Mouse (Mus musculus) hindbrain, embryonic 12.5 days (tissue): ENCODE results near the gene Gm11639. TPM values are rescaled to one million over a fixed set of nuclear protein-coding genes. Genes with fewer than 3 reads are reported as not detected.

Experiments used
- ATAC-seq: fragments of 200-750 bp; cut with Nextera tagmentation; 2 replicates; pipeline ENCODE4 v1.8.0; 2017; ENCODE audit warnings: moderate TSS enrichment; ENCODE audit not compliant: low FRiP score
- H3K27ac ChIP-seq: fragments of 300-500 bp; sonication (generic); 2 replicates; pipeline ENCODE4 v1.5.1; 2016; ENCODE audit warnings: mild to moderate bottlenecking
- H3K27me3 ChIP-seq: fragments of 300-500 bp; sonication (generic); 2 replicates; pipeline ENCODE4 v1.6.1; 2016; ENCODE audit warnings: mild to moderate bottlenecking
- H3K36me3 ChIP-seq: fragments of 300-500 bp; sonication (generic); 2 replicates; pipeline ENCODE4 v1.6.1; 2016; ENCODE audit warnings: mild to moderate bottlenecking
- H3K4me1 ChIP-seq: fragments of 300-500 bp; sonication (generic); 2 replicates; pipeline ENCODE4 v1.6.1; 2016
- H3K4me2 ChIP-seq: fragments of 300-500 bp; sonication (generic); replicated peaks from 2 replicates; pipeline ENCODE4 v1.6.1; 2016; ENCODE audit warnings: mild to moderate bottlenecking
- H3K4me3 ChIP-seq: fragments of 300-500 bp; sonication (generic); 2 replicates; pipeline ENCODE4 v1.5.1; 2016; ENCODE audit warnings: mild to moderate bottlenecking
- H3K9ac ChIP-seq: fragments of 300-500 bp; sonication (generic); 2 replicates; pipeline ENCODE4 v1.6.1; 2016; ENCODE audit warnings: mild to moderate bottlenecking, moderate library complexity
- H3K9me3 ChIP-seq: fragments of 300-500 bp; sonication (generic); replicated peaks from 2 replicates; pipeline ENCODE4 v1.6.1; 2016; ENCODE audit warnings: mild to moderate bottlenecking
- WGBS: fragments of 180-500 bp; shearing (Covaris S2); methylation state at CpG from one replicate; pipeline ENCODE4 v1.1.7; 2016; 5-methylcytosine and 5-hydroxymethylcytosine counted together
- polyA plus RNA-seq: library from polyadenylated mRNA; unstranded; fragments of >200 nt; fragmentation: Nextera tagmentation; extraction: Ambion mirVana; gene quantifications from 2 replicates; pipeline ENCODE4 v1.2.1, GENCODE M21; 2016

The Gm11639 gene
- polyA plus RNA-seq, 1 experiment from 2014 or later, result not detected

DNA sequence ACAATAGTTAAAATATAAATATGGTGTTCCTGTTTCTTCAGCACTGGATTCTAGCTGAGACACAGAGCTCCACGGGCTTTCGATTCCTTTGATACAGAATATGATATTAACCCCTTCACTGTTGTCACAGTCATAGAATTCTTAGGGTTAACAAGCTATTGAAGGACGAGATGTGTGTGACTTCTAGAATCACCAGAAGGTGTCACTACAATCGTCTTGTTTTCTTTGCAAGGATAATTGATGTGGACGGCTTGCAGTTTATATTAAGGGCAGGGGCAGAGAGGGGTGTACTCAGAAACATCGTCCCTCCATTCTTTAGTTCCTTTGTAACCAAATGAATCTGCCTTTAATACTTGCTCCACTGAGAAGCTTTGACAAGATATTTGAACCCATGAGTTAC is 80.3 kb downstream of the Gm11639 start:
- Histone ChIP-seq H3K4me3 (no peak overlapping the region), H3K4me2 (no peak overlapping the region), H3K9me3 (no peaks in the 10 kb centered on the region), H3K4me1 (no peaks in the 10 kb centered on the region), H3K36me3 (no peaks in the 10 kb centered on the region), H3K9ac (no peak overlapping the region), H3K27ac (no peak overlapping the region), H3K27me3 (no peaks in the 10 kb centered on the region)
- WGBS, result 38% methylated on average over 6 of the region's 6 CpGs
- ATAC-seq, result no peak

DNA sequence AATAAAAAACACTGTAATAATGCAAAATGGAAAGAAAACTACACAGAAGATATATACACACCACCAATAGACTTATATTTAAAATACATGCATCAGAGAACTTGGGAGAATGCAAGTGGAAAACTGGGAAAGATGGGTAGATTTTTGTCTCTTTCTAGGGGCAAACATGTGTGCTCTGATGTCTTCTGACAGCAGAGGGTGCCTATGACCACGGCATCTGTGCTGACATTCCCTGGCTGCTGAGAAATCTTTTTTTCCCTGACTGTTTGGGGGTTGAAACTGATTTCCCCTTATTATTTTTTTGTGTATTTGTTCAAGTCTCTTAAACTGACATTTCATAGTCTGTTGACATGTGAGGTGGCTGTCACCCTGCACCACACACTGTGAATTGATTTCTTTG is 81.6 kb downstream of the Gm11639 start:
- 56% methylated on average over 1 of the region's 1 CpGs for WGBS
- Histone ChIP-seq H3K27ac (no peak overlapping the region), H3K4me1 (no peaks in the 10 kb centered on the region), H3K36me3 (no peaks in the 10 kb centered on the region), H3K27me3 (no peaks in the 10 kb centered on the region), H3K4me3 (no peak overlapping the region), H3K9me3 (no peaks in the 10 kb centered on the region), H3K9ac (no peak overlapping the region), H3K4me2 (no peak overlapping the region)
- ATAC-seq, result no peak

DNA sequence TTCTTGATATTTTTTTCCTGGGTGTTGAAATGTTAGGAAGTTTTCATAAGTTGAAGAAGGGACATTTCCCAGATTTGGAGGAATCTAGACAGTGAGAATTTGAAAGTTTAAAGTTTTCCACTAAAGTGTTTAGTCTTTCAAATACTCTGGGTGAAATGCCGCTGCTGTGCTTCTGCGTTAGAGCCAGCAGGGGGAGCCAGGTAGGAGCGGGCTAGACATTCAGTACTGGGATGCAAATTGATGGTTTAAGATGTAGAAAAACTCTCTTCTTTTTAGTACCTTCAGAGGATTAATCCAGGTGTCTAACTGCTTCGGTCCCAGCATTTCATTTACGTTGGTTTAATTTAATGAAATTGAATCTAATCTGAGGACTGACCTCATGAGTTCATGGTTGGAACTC is 82.6 kb downstream of the Gm11639 start:
- ATAC-seq, result no peak
- no peaks in the 10 kb centered on the region for H3K27me3 ChIP-seq
- no peak overlapping the region for H3K27ac ChIP-seq
- no peak overlapping the region for H3K4me2 ChIP-seq
- H3K4me1 ChIP-seq, result no peaks in the 10 kb centered on the region
- H3K4me3 ChIP-seq, result no peak overlapping the region
- H3K9me3 ChIP-seq, result no peaks in the 10 kb centered on the region
- WGBS, result 13% methylated on average over 5 of the region's 5 CpGs
- no peak overlapping the region for H3K9ac ChIP-seq
- H3K36me3 ChIP-seq, result no peaks in the 10 kb centered on the region

DNA sequence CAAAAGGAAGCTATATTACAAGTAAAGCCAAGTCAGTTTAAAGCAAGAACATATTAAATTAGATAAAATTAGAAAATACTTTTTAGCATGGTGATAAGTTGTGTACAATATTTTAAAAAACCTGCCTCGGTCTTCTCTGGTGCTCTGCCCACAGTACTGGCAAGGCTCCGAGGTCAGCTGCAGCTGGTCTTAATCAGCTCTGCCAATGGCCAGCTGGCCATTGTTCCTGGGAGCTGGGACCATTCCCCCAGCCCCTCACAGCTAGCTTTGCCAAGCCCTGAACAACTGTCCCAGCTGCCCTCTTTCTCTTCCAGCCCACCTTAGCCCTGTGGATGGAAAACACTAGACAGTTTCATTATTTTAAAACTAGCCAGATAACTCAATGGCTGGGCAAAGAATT is 93.3 kb downstream of the Gm11639 start:
- Histone ChIP-seq H3K27ac (no peak overlapping the region), H3K9ac (no peak overlapping the region), H3K36me3 (no peaks in the 10 kb centered on the region), H3K4me1 (no peaks in the 10 kb centered on the region), H3K27me3 (no peaks in the 10 kb centered on the region), H3K4me2 (no peak overlapping the region), H3K4me3 (no peak overlapping the region), H3K9me3 (no peaks in the 10 kb centered on the region)
- 79% methylated on average over 2 of the region's 2 CpGs for WGBS
- ATAC-seq, result no peak

DNA sequence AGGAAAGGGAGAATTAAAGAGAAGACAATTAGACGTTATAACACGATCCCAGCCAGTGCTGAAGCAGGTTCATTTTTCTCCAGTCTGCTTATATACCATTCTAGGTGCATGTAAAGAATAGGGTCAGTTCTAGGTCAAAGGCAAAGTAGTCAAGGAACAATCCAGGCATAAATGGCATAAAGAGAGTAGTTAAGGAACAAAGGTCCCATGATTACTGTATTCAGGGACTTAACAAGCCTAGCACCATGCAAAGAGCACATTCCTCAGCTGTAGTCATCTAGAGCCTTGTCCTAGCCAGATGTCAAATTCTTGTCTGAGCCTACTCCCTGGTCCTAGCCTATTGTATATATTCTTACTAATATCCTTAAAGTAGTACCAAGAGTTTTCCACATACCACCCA is 259.2 kb downstream of the Gm11639 start:
- no peaks in the 10 kb centered on the region for H3K27me3 ChIP-seq
- 86% methylated on average over 2 of the region's 2 CpGs for WGBS
- no peak overlapping the region for H3K9ac ChIP-seq
- H3K27ac ChIP-seq, result no peak overlapping the region
- no peak overlapping the region for H3K4me3 ChIP-seq
- ATAC-seq, result no peak
- no peaks in the 10 kb centered on the region for H3K9me3 ChIP-seq
- no peaks in the 10 kb centered on the region for H3K4me1 ChIP-seq
- H3K4me2 ChIP-seq, result no peak overlapping the region
- H3K36me3 ChIP-seq, result no peaks in the 10 kb centered on the region

DNA sequence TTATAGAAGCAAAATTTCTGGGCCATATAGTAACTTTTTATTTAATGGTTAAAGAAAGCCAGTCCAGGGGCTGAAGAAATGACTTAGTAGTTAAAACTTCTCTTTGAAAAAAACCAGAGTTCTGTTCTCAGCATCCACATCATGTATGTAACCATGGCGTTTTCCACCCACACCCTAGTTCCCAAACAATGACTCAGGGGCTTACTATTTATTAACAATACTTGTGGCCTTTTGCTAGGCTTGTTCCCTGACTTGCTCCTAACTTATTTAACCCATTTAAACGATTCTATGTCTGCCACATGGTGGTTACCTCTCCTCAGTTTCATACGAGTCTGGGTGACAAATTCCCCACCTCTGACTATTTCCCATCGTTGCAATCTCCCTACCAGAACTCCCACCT is 266.8 kb downstream of the Gm11639 start:
- Histone ChIP-seq H3K4me2 (no peak overlapping the region), H3K27ac (no peak overlapping the region), H3K9me3 (no peaks in the 10 kb centered on the region), H3K4me3 (no peak overlapping the region), H3K4me1 (no peaks in the 10 kb centered on the region), H3K36me3 (no peaks in the 10 kb centered on the region), H3K27me3 (no peaks in the 10 kb centered on the region), H3K9ac (no peak overlapping the region)
- no peak for ATAC-seq
- WGBS, result 69% methylated on average over 4 of the region's 4 CpGs

DNA sequence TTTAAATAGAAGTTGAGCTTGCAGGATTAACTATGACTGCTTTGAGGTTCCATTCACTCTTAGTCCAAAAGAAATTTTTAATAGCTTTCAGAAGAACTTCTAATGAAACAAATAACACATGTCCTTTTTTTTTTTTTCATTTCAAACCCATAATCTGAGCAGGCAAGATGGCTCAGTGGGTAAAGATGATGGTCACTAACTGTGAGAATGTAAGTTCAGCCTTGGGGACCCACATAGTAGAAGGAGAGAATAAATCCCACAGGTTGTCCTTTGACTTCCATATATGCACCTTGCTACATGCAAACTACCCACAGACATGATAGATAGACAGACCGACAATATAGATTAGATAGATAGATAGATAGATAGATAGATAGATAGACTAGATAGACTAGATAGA is 282.4 kb downstream of the Gm11639 start:
- Histone ChIP-seq H3K27me3 (no peaks in the 10 kb centered on the region), H3K9me3 (no peaks in the 10 kb centered on the region), H3K4me3 (no peak overlapping the region), H3K4me1 (no peaks in the 10 kb centered on the region), H3K36me3 (no peaks in the 10 kb centered on the region), H3K4me2 (no peak overlapping the region), H3K27ac (no peak overlapping the region), H3K9ac (no peak overlapping the region)
- no peak for ATAC-seq
- WGBS, result 96% methylated on average over 1 of the region's 1 CpGs

DNA sequence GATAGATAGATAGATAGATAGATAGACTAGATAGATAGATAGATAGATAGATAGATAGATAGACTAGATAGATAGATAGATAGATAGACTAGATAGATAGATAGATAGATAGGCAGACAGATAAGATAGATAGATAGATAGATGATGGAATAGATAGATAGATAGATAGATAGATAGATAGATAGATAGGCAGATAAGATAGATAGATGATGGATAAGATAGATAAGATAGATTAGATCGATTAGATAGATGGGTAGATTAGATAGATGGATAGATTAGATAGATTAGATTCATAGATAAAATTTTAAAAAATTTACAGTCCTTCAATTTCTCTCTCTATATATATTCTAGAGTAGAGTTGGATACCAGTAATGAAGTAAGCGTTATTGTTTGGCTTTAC is 282.9 kb downstream of the Gm11639 start:
- Histone ChIP-seq H3K36me3 (no peaks in the 10 kb centered on the region), H3K4me2 (no peak overlapping the region), H3K9ac (no peak overlapping the region), H3K4me1 (no peaks in the 10 kb centered on the region), H3K27ac (no peak overlapping the region), H3K4me3 (no peak overlapping the region), H3K27me3 (no peaks in the 10 kb centered on the region), H3K9me3 (no peaks in the 10 kb centered on the region)
- ATAC-seq, result no peak
- WGBS, result 86% methylated on average over 2 of the region's 2 CpGs

DNA sequence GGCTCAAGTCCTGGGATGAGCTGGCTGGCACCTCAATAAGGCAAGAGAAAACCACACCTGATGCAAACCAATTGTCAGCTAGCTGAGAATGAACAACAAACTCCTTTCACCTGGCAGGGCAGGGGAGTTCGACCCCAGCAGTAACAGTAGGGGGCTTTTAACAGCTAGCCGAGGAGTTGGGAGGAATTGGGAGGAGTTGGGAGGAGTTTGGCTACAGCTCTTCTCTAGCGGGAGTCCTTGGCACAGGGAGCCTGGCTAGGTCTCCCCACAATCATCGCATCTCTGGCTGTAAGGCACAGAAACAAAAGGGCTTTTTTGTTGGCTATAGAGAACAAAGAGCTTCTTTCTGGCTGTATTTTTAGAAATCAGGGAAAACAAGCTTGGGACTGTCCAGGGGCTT is 285.8 kb downstream of the Gm11639 start:
- Histone ChIP-seq H3K27ac (no peak overlapping the region), H3K9ac (no peak overlapping the region), H3K27me3 (no peaks in the 10 kb centered on the region), H3K36me3 (no peaks in the 10 kb centered on the region), H3K4me1 (no peaks in the 10 kb centered on the region), H3K9me3 (no peaks in the 10 kb centered on the region), H3K4me3 (no peak overlapping the region), H3K4me2 (no peak overlapping the region)
- ATAC-seq, result no peak
- WGBS, result 5% methylated on average over 4 of the region's 4 CpGs

DNA sequence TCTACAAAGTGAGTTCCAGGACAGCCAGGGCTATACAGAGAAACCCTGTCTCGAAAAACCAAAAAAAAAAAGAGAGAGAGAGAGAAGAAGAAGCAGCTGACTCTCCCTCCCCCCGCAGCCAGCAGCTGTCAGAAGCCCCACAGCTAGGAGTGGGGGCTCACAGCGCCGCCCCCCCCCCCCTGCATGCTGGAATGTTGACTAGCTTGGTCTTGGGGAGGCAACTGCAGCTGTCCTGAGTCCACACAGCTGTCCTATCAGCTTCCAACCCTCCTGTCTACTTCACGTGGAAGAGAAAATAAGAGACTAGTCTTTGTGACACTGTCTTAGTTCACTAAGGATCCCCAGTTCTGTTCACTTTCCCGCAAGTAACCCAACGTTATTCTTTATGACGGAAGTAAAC is 287.0 kb downstream of the Gm11639 start:
- ATAC-seq, result no peak
- Histone ChIP-seq H3K9ac (no peak overlapping the region), H3K27me3 (no peaks in the 10 kb centered on the region), H3K4me3 (no peak overlapping the region), H3K9me3 (no peaks in the 10 kb centered on the region), H3K36me3 (no peaks in the 10 kb centered on the region), H3K27ac (no peak overlapping the region), H3K4me1 (no peaks in the 10 kb centered on the region), H3K4me2 (no peak overlapping the region)
- WGBS, result 77% methylated on average over 8 of the region's 8 CpGs

DNA sequence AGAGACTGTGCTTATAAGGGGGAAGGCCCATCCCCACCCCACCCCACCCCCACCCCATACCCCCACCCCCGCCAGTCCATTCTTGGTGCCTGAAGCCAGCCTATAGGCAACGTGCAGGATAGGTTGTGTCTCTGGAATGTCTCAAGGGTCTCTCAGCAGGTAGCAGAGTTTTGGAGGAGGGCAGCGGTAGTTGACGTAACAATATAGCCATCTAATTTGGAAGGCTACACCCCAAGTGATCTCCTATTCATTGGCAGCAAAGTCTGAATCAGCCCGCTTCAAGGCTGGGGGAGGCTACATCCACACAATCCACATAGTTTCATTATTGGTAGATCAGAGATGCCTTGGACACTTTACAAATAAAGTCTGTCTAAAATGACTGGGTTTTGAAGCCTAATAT is 292.5 kb downstream of the Gm11639 start:
- no peaks in the 10 kb centered on the region for H3K9me3 ChIP-seq
- no peaks in the 10 kb centered on the region for H3K27me3 ChIP-seq
- no peak for ATAC-seq
- H3K27ac ChIP-seq, result no peak overlapping the region
- no peaks in the 10 kb centered on the region for H3K4me1 ChIP-seq
- no peak overlapping the region for H3K4me2 ChIP-seq
- WGBS, result 65% methylated on average over 5 of the region's 5 CpGs
- no peaks in the 10 kb centered on the region for H3K36me3 ChIP-seq
- no peak overlapping the region for H3K4me3 ChIP-seq
- H3K9ac ChIP-seq, result no peak overlapping the region

DNA sequence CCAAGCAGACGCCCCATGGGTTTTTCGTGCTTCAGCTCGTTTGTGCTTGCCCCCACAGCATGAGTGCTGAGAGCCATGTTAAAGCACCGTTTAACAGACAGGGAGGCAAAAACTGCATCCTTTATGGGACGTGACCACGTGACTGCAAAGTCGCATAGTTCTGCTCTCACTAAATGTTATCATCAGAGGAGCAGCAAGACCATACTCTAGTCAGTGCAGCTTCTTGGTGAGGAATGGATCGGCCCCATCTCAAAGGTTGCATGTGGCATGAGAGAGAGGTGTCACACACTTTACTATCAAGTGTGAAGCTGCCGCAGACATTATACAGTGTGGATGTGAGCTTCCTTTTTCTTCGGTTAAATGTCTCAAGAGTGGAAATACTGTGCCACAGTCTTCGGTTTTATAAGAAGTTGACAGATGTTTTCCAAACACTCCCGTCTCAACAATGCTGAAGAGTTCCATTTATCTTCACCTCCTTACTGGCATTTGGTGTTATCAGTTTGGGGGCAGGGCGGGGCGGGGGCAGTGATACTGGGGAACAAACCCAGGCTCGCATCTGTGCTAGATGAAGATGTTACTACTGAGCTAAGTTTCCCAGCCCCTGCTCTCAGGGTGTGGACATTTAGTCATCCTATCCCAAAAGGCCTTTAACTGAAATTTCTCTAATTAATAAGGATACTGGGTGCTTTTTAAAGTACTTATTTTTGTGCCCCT is 296.0 kb downstream of the Gm11639 start:
- 72% methylated on average over 15 of the region's 15 CpGs for WGBS
- no peaks in the 10 kb centered on the region for H3K36me3 ChIP-seq
- ATAC-seq, result no peak
- H3K9me3 ChIP-seq, result no peaks in the 10 kb centered on the region
- H3K4me1 ChIP-seq, result no peaks in the 10 kb centered on the region
- H3K4me2 ChIP-seq, result no peak overlapping the region
- no peak overlapping the region for H3K27ac ChIP-seq
- H3K27me3 ChIP-seq, result no peaks in the 10 kb centered on the region
- H3K4me3 ChIP-seq, result no peak overlapping the region
- H3K9ac ChIP-seq, result no peak overlapping the region

DNA sequence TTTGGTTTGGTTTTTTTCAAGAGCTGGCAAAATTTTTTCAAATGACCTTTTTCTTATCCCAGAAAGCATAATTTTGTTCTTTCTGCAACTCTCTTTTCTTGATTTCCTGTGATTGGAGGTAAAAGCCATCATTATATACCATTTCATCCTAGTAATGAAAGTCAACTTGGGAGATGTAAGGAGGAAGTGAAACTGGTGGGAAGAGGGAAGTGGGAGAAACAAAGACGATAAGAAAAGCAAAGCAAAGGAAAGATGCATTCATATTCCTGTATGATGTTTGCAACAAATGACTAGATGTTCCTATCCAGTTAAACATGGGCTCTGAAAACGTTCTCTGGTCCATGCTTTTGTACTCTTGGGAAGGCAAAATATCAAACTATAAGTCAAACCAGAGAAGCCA is 323.7 kb downstream of the Gm11639 start:
- ATAC-seq, result no peak
- Histone ChIP-seq H3K4me1 (no peaks in the 10 kb centered on the region), H3K4me2 (no peak overlapping the region), H3K9ac (no peak overlapping the region), H3K9me3 (no peaks in the 10 kb centered on the region), H3K27ac (no peak overlapping the region), H3K27me3 (no peaks in the 10 kb centered on the region), H3K4me3 (no peak overlapping the region), H3K36me3 (no peaks in the 10 kb centered on the region)
- WGBS, result 66% methylated on average over 2 of the region's 2 CpGs
